Comparison of ENCODE assay signal across 23 mouse cellular contexts in the genomic region with DNA sequence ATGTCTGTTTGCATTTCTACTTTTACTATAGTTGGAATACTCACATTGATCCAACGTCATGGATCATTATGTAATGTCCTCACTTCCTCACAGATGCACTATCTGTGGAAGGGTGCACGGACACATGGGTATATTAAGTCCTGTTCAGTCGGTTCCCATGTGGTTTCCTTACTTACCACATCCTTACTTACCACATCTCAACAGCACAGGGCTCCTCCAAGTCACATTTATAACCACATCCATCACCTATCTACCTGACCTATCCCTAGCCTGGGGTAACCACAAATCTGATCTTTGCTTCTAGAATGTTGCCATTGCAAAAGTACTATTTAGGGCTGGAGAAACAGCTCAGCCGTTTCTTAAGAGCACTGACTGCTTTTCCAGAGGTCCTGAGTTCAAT. TPM values are rescaled to one million over a fixed set of nuclear protein-coding genes. Genes with fewer than 3 reads are reported as not detected.
"Had no signal": no experiment of that assay in that cellular context is flagged by ENCODE, and none has a peak within 500 bp of the region (broad histone marks: within the 10 kb centered on the region; RNA-seq: fewer than 3 reads in every experiment).

No protein-coding gene starts in this region.

- DNase-seq: kidney, adult 2 months; kidney, postnatal 10 days; kidney, postnatal 36 days; liver; lung, adult 18-20 months; lung, postnatal 10 days; lung, postnatal 36 days; retina, postnatal 1 day; thymus, adult 2 months; thymus, postnatal 14 days; thymus, postnatal 4 days had no signal

- H3K4me2 ChIP-seq: kidney, embryonic 15.5 days; limb, embryonic 13.5 days; liver, embryonic 12.5 days; liver, embryonic 15.5 days; lung, embryonic 15.5 days; midbrain, embryonic 12.5 days; midbrain, embryonic 15.5 days; neural tube, embryonic 13.5 days had no signal

- H3K4me1 ChIP-seq: midbrain, embryonic 15.5 days had no signal

- H3K27me3 ChIP-seq: kidney, embryonic 15.5 days; limb, embryonic 13.5 days; lung, embryonic 15.5 days; midbrain, embryonic 12.5 days; midbrain, embryonic 15.5 days; neural tube, embryonic 13.5 days had no signal

- H3K9ac ChIP-seq: kidney, embryonic 15.5 days; limb, embryonic 13.5 days; liver, embryonic 12.5 days; liver, embryonic 15.5 days; lung, embryonic 15.5 days; midbrain, embryonic 12.5 days; midbrain, embryonic 15.5 days; neural tube, embryonic 13.5 days had no signal

- H3K4me3 ChIP-seq: kidney, embryonic 15.5 days; limb, embryonic 10.5 days; limb, embryonic 13.5 days; liver, embryonic 12.5 days; liver, embryonic 15.5 days; lung, embryonic 15.5 days; midbrain, embryonic 12.5 days; midbrain, embryonic 15.5 days; myocyte; neural tube, embryonic 13.5 days had no signal

- H3K9me3 ChIP-seq: kidney, embryonic 15.5 days; limb, embryonic 10.5 days; limb, embryonic 13.5 days; liver, embryonic 12.5 days; liver, embryonic 15.5 days; lung, embryonic 15.5 days; midbrain, embryonic 12.5 days; midbrain, embryonic 15.5 days; neural tube, embryonic 13.5 days had no signal

- ATAC-seq: liver, embryonic 12.5 days; midbrain, embryonic 15.5 days had no signal

- H3K36me3 ChIP-seq: kidney, embryonic 15.5 days; limb, embryonic 10.5 days; limb, embryonic 13.5 days; liver, embryonic 12.5 days; liver, embryonic 15.5 days; lung, embryonic 15.5 days; midbrain, embryonic 12.5 days; midbrain, embryonic 15.5 days; neural tube, embryonic 13.5 days had no signal

- H3K27ac ChIP-seq: kidney, embryonic 15.5 days; limb, embryonic 10.5 days; limb, embryonic 13.5 days; liver, embryonic 12.5 days; liver, embryonic 15.5 days; lung, embryonic 15.5 days; midbrain, embryonic 12.5 days; midbrain, embryonic 15.5 days; neural tube, embryonic 13.5 days had no signal

RNA-seq across cellular contexts. Expression of a gene that starts 11.5 kb away (rescaled TPM):
- total RNA-seq: neutrophil, adult 5-6 weeks had no signal
- polyA plus RNA-seq: liver, embryonic 15.5 days had no signal

RNA-seq across cellular contexts. Expression of a gene that starts 35.8 kb away (rescaled TPM):
- total RNA-seq: neutrophil, adult 5-6 weeks had no signal
- polyA plus RNA-seq: spleen, adult 2 months had no signal
